23 mouse cellular contexts compared by ENCODE assay signal in the genomic region with DNA sequence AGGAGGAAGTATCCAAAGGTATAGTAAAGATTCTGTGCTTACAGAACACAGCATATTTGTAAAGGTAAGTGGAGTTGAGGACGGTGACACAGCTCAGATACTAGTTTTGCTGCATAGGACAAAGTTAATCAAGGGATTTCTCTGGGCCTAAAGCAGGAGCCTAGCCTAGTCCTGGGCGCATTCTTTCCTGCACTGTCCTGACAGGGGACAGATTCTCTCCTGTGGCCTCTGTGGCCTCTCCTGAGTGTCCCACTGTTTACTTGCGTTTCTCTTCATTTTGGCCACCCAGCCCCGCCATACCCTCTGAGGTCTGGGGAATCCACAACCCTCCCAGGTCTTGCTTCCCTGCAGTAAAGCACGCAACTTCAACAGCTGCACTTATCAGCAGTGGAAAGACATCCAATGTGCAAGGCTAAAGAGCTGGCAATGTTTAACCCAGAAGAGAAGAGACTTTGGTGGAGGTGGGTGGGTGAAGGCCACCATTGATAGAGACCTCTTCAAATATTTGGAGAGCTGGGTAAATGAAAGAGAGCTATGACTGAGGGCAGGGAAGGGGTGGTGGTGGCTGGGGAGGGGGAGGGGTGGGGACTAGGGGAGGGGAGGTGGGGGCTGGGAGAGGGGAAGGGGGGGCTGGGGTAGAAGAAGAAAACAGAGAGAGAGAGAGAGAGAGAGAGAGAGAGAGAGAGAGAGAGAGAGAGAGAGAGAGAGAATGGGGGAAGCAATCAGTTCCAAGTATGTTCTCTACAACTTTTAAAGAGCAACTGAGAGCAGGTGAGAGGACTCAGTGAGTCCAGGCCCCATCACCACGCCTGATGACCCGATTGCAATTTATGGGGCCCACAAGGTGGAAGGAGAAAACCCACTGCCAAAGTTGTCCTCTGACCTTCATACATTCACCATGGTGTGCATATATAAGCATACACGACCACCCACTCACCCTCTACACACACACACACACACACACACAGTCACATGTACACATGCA. TPM values are rescaled to one million over a fixed set of nuclear protein-coding genes. Genes with fewer than 3 reads are reported as not detected.
DNase-seq lines count a peak whose midpoint lies in the region; ATAC-seq and TF ChIP-seq lines count a peak whose summit lies in the region.
"Had no signal": no experiment of that assay in that cellular context is flagged by ENCODE, and none has a peak within 500 bp of the region (broad histone marks: within the 10 kb centered on the region; RNA-seq: fewer than 3 reads in every experiment).

No protein-coding gene starts in this region.

- no peaks in the 10 kb centered on the region for H3K36me3 ChIP-seq in intestine, embryonic 14.5 days (ENCODE audit: control insufficient read depth, insufficient read depth, low read length)
- no peaks in the 10 kb centered on the region for H3K36me3 ChIP-seq in intestine, postnatal 0 days (ENCODE audit: control insufficient read depth, insufficient read depth)
- no peaks in the 10 kb centered on the region for H3K36me3 ChIP-seq in midbrain, embryonic 10.5 days
- H3K36me3 ChIP-seq in midbrain, embryonic 15.5 days (replicated peaks), result no peaks in the 10 kb centered on the region
- no peaks in the 10 kb centered on the region for H3K36me3 ChIP-seq in liver, postnatal 0 days (replicated peaks; ENCODE audit: insufficient read depth, low read length)
- H3K36me3 ChIP-seq: forebrain, embryonic 12.5 days; hindbrain, embryonic 12.5 days; kidney, embryonic 15.5 days; limb, embryonic 13.5 days had no signal

- 0 out of 2 replicates have a peak overlapping the region, but pooled peaks have one; percentile 4 for H3K4me2 ChIP-seq in intestine, embryonic 14.5 days (ENCODE audit: low read length)
- H3K4me2 ChIP-seq in intestine, postnatal 0 days (replicated peaks; ENCODE audit: low read depth), result no peak overlapping the region; the same call in 1 of the 2 replicates
- no peak overlapping the region for H3K4me2 ChIP-seq in midbrain, embryonic 15.5 days
- H3K4me2 ChIP-seq in liver, postnatal 0 days (ENCODE audit: low read depth, low read length), result peak overlapping the region; percentile 26; the same call in 1 of the 2 replicates
- H3K4me2 ChIP-seq: forebrain, embryonic 12.5 days; hindbrain, embryonic 12.5 days; kidney, embryonic 15.5 days; limb, embryonic 13.5 days; midbrain, embryonic 11.5 days had no signal

- ATAC-seq in intestine, embryonic 14.5 days (replicated peaks; ENCODE audit: low FRiP score, low TSS enrichment, low read depth), result peak; percentile 77
- no peak for ATAC-seq in intestine, postnatal 0 days
- no peak for ATAC-seq in midbrain, embryonic 15.5 days (replicated peaks)
- peak; percentile 94 for ATAC-seq in liver, postnatal 0 days

- 55% methylated on average over 8 of the region's 8 CpGs for WGBS in intestine, embryonic 14.5 days
- WGBS in intestine, postnatal 0 days, result 39% methylated on average over 8 of the region's 8 CpGs
- 77% methylated on average over 8 of the region's 8 CpGs for WGBS in midbrain, embryonic 10.5 days
- 87% methylated on average over 8 of the region's 8 CpGs for WGBS in midbrain, embryonic 15.5 days
- WGBS in liver, postnatal 0 days (ENCODE audit: insufficient replicate concordance), result 48% methylated on average over 8 of the region's 8 CpGs

- no peak overlapping the region for H3K4me3 ChIP-seq in intestine, embryonic 14.5 days (ENCODE audit: low read depth, low read length)
- no peak overlapping the region for H3K4me3 ChIP-seq in intestine, postnatal 0 days (ENCODE audit: low read depth, low read length)
- no peak overlapping the region for H3K4me3 ChIP-seq in midbrain, embryonic 10.5 days
- no peak overlapping the region for H3K4me3 ChIP-seq in midbrain, embryonic 15.5 days
- no peak overlapping the region for H3K4me3 ChIP-seq in liver, postnatal 0 days (ENCODE audit: low read depth, low read length)
- H3K4me3 ChIP-seq: forebrain, embryonic 12.5 days; gastrocnemius, adult 2 months; heart, adult 2 months; hindbrain, embryonic 12.5 days; kidney, embryonic 15.5 days; limb, embryonic 13.5 days had no signal

- no peak for DNase-seq in intestine, embryonic 14.5 days (ENCODE audit: low spot score)
- no peak for DNase-seq in midbrain, embryonic 10.5 days (ENCODE audit: low spot score)
- no peak for DNase-seq in liver, postnatal 0 days
- no peak for DNase-seq in gastrocnemius, postnatal 10 days
- no peak for DNase-seq in cerebellum, adult 11 months
- DNase-seq: adrenal gland, postnatal 25 days; cerebellum, adult 18-20 months; gastrocnemius, adult 2 months; heart, adult 2 months; layer of hippocampus, postnatal 36 days; retina, postnatal 1 day; right cerebral cortex, postnatal 4 days; thymus, postnatal 36 days had no signal

- no peaks in the 10 kb centered on the region for H3K4me1 ChIP-seq in intestine, embryonic 14.5 days (replicated peaks; ENCODE audit: control insufficient read depth, insufficient read depth, low read length)
- H3K4me1 ChIP-seq in intestine, postnatal 0 days (replicated peaks; ENCODE audit: control insufficient read depth, insufficient read depth, low read length), result 0 out of 2 replicates have a peak, but pooled peaks cover 6% of the 10 kb centered on the region
- H3K4me1 ChIP-seq in midbrain, embryonic 10.5 days, result peaks cover 17% of the 10 kb centered on the region
- no peaks in the 10 kb centered on the region for H3K4me1 ChIP-seq in midbrain, embryonic 15.5 days
- peaks cover 4% of the 10 kb centered on the region for H3K4me1 ChIP-seq in liver, postnatal 0 days (ENCODE audit: insufficient read depth)
- H3K4me1 ChIP-seq: hindbrain, embryonic 12.5 days; limb, embryonic 13.5 days had no signal

- no peak for TF ChIP-seq EP300 in liver, postnatal 0 days (IDR thresholded peaks at IDR 0.05; ENCODE audit: low read depth)

- H3K9me3 ChIP-seq in intestine, embryonic 14.5 days (ENCODE audit: control insufficient read depth, low read length), result no peaks in the 10 kb centered on the region
- no peaks in the 10 kb centered on the region for H3K9me3 ChIP-seq in intestine, postnatal 0 days (ENCODE audit: control insufficient read depth)
- H3K9me3 ChIP-seq in midbrain, embryonic 10.5 days (replicated peaks), result no peaks in the 10 kb centered on the region
- H3K9me3 ChIP-seq in midbrain, embryonic 15.5 days, result no peaks in the 10 kb centered on the region
- H3K9me3 ChIP-seq in liver, postnatal 0 days (ENCODE audit: low read length), result no peaks in the 10 kb centered on the region
- H3K9me3 ChIP-seq: forebrain, embryonic 12.5 days; hindbrain, embryonic 12.5 days; kidney, embryonic 15.5 days; limb, embryonic 13.5 days had no signal

- no peak for TF ChIP-seq CTCF in intestine, postnatal 0 days (IDR thresholded peaks at IDR 0.05; ENCODE audit: low read depth)
- no peak for TF ChIP-seq CTCF in liver, postnatal 0 days (IDR thresholded peaks at IDR 0.05; ENCODE audit: low read depth)

- H3K9ac ChIP-seq in intestine, embryonic 14.5 days (ENCODE audit: low read length), result no peak overlapping the region
- no peak overlapping the region for H3K9ac ChIP-seq in intestine, postnatal 0 days (ENCODE audit: low read depth, low read length)
- H3K9ac ChIP-seq in midbrain, embryonic 15.5 days, result no peak overlapping the region
- no peak overlapping the region for H3K9ac ChIP-seq in liver, postnatal 0 days (replicated peaks)
- H3K9ac ChIP-seq: forebrain, embryonic 12.5 days; hindbrain, embryonic 12.5 days; kidney, embryonic 15.5 days; limb, embryonic 13.5 days had no signal

- peak overlapping the region; percentile 47 for H3K27ac ChIP-seq in intestine, embryonic 14.5 days (ENCODE audit: low read depth)
- no peak overlapping the region; the same call in 1 of the 2 replicates for H3K27ac ChIP-seq in intestine, postnatal 0 days (ENCODE audit: low read depth, low read length)
- H3K27ac ChIP-seq in midbrain, embryonic 10.5 days (replicated peaks), result peak overlapping the region; percentile 58
- H3K27ac ChIP-seq in midbrain, embryonic 15.5 days, result no peak overlapping the region
- H3K27ac ChIP-seq in liver, postnatal 0 days (ENCODE audit: low read depth), result peak overlapping the region; percentile 57
- H3K27ac ChIP-seq: forebrain, embryonic 12.5 days; gastrocnemius, adult 2 months; heart, adult 2 months; hindbrain, embryonic 12.5 days; kidney, embryonic 15.5 days; limb, embryonic 13.5 days; macrophage had no signal

- no peaks in the 10 kb centered on the region for H3K27me3 ChIP-seq in intestine, embryonic 14.5 days (replicated peaks; ENCODE audit: control insufficient read depth, insufficient read depth, low read length)
- no peaks in the 10 kb centered on the region for H3K27me3 ChIP-seq in intestine, postnatal 0 days (replicated peaks; ENCODE audit: control insufficient read depth, insufficient read depth, low read length)
- H3K27me3 ChIP-seq in midbrain, embryonic 10.5 days (ENCODE audit: low read depth, poor library complexity, severe bottlenecking), result no peaks in the 10 kb centered on the region
- no peaks in the 10 kb centered on the region for H3K27me3 ChIP-seq in midbrain, embryonic 15.5 days (replicated peaks)
- no peaks in the 10 kb centered on the region for H3K27me3 ChIP-seq in liver, postnatal 0 days (ENCODE audit: insufficient read depth, low read length)
- H3K27me3 ChIP-seq: CH12.LX; forebrain, embryonic 12.5 days; hindbrain, embryonic 12.5 days; kidney, embryonic 15.5 days; limb, embryonic 13.5 days had no signal

RNA-seq across cellular contexts. Expression of a gene that starts 18.0 kb away (rescaled TPM):
- 23.5 and 26.1 TPM in 2 replicates for polyA plus RNA-seq in intestine, embryonic 14.5 days (2014; fragmentation: Nextera tagmentation; extraction: Ambion mirVana)
- polyA plus RNA-seq in intestine, postnatal 0 days (2015; fragmentation: Nextera tagmentation; extraction: Ambion mirVana), result 13.3 and 14.9 TPM in 2 replicates
- polyA plus RNA-seq in midbrain, embryonic 10.5 days (2016; fragmentation: Nextera tagmentation; extraction: Ambion mirVana), result 11.3 and 11.4 TPM in 2 replicates
- 9.2 and 9.7 TPM in 2 replicates for polyA plus RNA-seq in midbrain, embryonic 15.5 days (2015; fragmentation: Nextera tagmentation; extraction: Ambion mirVana)
- polyA plus RNA-seq in liver, postnatal 0 days (2015; fragmentation: Nextera tagmentation; extraction: Ambion mirVana), result 12.0 and 14.9 TPM in 2 replicates
- 10 to 100 TPM; 41.9 to 56.1 TPM for total RNA-seq in gastrocnemius, postnatal 10 days (2021)
- total RNA-seq: MEL had no signal

Comparison
In these comparisons a context has a peak if more than half of its experiments do, and no peak if none do; other contexts are left out.
1. ATAC-seq: peak in intestine, embryonic 14.5 days (single experiment) and liver, postnatal 0 days (single experiment); none in intestine, postnatal 0 days (single experiment) and midbrain, embryonic 15.5 days (single experiment).
2. H3K27ac ChIP-seq: peak in intestine, embryonic 14.5 days (single experiment), midbrain, embryonic 10.5 days (single experiment) and liver, postnatal 0 days (single experiment); none in intestine, postnatal 0 days (single experiment) and midbrain, embryonic 15.5 days (single experiment).
3. H3K4me2 ChIP-seq: peak in intestine, embryonic 14.5 days (single experiment) and liver, postnatal 0 days (single experiment); none in intestine, postnatal 0 days (single experiment) and midbrain, embryonic 15.5 days (single experiment).